Mouse (Mus musculus) limb, embryonic 14.5 days (tissue): ENCODE data around the gene Nkx2-3. TPM values are rescaled to one million over a fixed set of nuclear protein-coding genes. Genes with fewer than 3 reads are reported as not detected.

Source experiments
- ATAC-seq: fragments of 200-750 bp; cut with Nextera tagmentation; 2 replicates; pipeline ENCODE4 v1.8.0; 2017; ENCODE audit warnings: low read depth, moderate number of reproducible peaks, moderate TSS enrichment; ENCODE audit not compliant: low FRiP score
- DNase-seq: peaks from one replicate; pipeline ENCODE4 v3.0.0-alpha.2; 2015; ENCODE audit warnings: low spot score
- H3K27ac ChIP-seq: fragments of 300-500 bp; sonication (generic); replicated peaks from 2 replicates; pipeline ENCODE4 v1.5.1; 2014; ENCODE audit warnings: low read depth, mild to moderate bottlenecking, low read length, moderate library complexity, mixed read lengths
- H3K27me3 ChIP-seq: fragments of 300-500 bp; sonication (generic); 2 replicates; pipeline ENCODE4 v1.6.1; 2014; ENCODE audit warnings: low read length, mixed read lengths; ENCODE audit not compliant: control insufficient read depth, insufficient read depth
- H3K36me3 ChIP-seq: fragments of 300-500 bp; sonication (generic); 2 replicates; pipeline ENCODE4 v1.6.1; 2014; ENCODE audit warnings: mild to moderate bottlenecking, low read length, moderate library complexity, mixed read lengths; ENCODE audit not compliant: control insufficient read depth, insufficient read depth
- H3K4me1 ChIP-seq: fragments of 300-500 bp; sonication (generic); 2 replicates; pipeline ENCODE4 v1.6.1; 2014; ENCODE audit warnings: antibody characterized with exemption, low read length, mixed read lengths; ENCODE audit not compliant: control insufficient read depth, insufficient read depth
- H3K4me2 ChIP-seq: fragments of 300-500 bp; sonication (generic); replicated peaks from 2 replicates; pipeline ENCODE4 v1.6.1; 2014; ENCODE audit warnings: low read depth, mild to moderate bottlenecking, low read length, moderate library complexity; ENCODE audit not compliant: severe bottlenecking
- H3K4me3 ChIP-seq: fragments of 300-500 bp; sonication (generic); replicated peaks from 2 replicates; pipeline ENCODE4 v1.5.1; 2014; ENCODE audit warnings: low read length
- H3K9ac ChIP-seq: fragments of 300-500 bp; sonication (generic); 2 replicates; pipeline ENCODE4 v1.6.1; 2014; ENCODE audit warnings: mild to moderate bottlenecking, low read depth, low read length, moderate library complexity; ENCODE audit not compliant: severe bottlenecking
- H3K9me3 ChIP-seq: fragments of 300-500 bp; sonication (generic); 2 replicates; pipeline ENCODE4 v1.6.1; 2016; ENCODE audit warnings: low read length; ENCODE audit not compliant: control insufficient read depth
- POLR2A ChIP-seq: fragments of 200-500 bp; IDR thresholded peaks from 2 replicates; pipeline ENCODE4 v1.8.0; 2012; ENCODE audit warnings: inconsistent platforms, mild to moderate bottlenecking, moderate library complexity, borderline replicate concordance; ENCODE audit not compliant: insufficient read depth, insufficient read length; ENCODE audit errors: extremely low read depth
- WGBS: fragments of 180-500 bp; shearing (Covaris S2); extraction: QIAGEN DNeasy Blood & Tissue Kit; methylation state at CpG from one replicate; pipeline ENCODE4 v1.1.7; 2014; 5-methylcytosine and 5-hydroxymethylcytosine counted together
- polyA plus RNA-seq, 2 experiments: library from polyadenylated mRNA; depleted of rRNA in 1 of 2; stranded (reverse) in 1 of 2; unstranded in 1 of 2; fragments of >200 nt; fragmentation: Nextera tagmentation in 1 of 2; extraction: Ambion mirVana in 1 of 2; gene quantifications; 2 replicates each; pipeline versions ENCODE4 v1.2.1 to v1.2.3; 2012 to 2014

Gene Nkx2-3
- polyA plus RNA-seq, 2 experiments = not detected

DNA sequence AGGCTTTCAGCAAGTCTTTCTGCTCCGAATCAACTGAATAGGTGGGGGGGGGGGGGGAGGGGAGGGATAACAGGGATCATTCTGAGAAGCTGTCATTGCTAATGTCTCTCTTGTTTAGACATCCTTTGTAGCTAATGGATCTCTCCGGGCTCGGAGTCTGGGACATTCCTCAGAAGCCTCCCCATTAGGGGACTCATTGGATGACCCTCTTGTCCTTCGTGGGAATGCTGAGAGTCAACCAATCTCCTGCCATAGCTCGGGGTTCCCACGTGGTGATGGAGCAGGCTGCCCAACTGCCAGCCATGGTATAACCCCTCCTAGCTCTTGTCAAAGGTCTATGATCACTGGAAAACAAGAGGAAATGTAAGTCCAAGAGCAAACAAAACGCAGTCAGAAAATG is 34.7 kb downstream of the Nkx2-3 start:
- Histone ChIP-seq H3K27ac (no peak overlapping the region), H3K9me3 (no peaks in the 10 kb centered on the region), H3K27me3 (0 out of 2 replicates have a peak, but pooled peaks cover 4% of the 10 kb centered on the region), H3K4me1 (no peaks in the 10 kb centered on the region), H3K4me3 (no peak overlapping the region), H3K9ac (no peak overlapping the region), H3K4me2 (no peak overlapping the region), H3K36me3 (no peaks in the 10 kb centered on the region)
- no peak for TF ChIP-seq POLR2A
- 66% methylated on average over 7 of the region's 7 CpGs for WGBS
- DNase-seq = no peak
- no peak for ATAC-seq

DNA sequence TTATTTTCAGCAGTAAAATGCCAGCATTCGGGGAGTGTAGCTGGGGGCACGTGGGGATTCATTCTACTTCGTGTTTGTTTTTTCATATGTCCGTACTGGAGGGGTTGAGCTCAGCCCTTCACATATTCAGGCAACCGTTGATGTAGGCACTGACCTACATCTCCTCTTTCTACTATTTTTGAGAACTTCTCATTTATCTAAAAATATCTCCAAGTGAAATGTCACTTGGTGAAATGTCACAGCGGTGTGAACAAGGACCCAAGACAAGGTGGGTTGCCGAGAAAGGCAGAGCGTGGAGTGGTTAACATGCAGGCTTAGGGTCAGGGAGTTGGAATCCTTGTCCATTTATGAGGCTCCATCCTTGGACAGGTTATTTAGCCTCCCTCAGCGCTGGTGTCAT is 35.1 kb downstream of the Nkx2-3 start:
- H3K4me1 ChIP-seq = no peaks in the 10 kb centered on the region
- ATAC-seq (no peak), DNase-seq (no peak)
- no peak overlapping the region for H3K27ac ChIP-seq
- WGBS = 90% methylated on average over 9 of the region's 9 CpGs
- H3K27me3 ChIP-seq = 0 out of 2 replicates have a peak, but pooled peaks cover 6% of the 10 kb centered on the region
- no peak overlapping the region for H3K4me2 ChIP-seq
- H3K36me3 ChIP-seq = no peaks in the 10 kb centered on the region
- no peak for TF ChIP-seq POLR2A
- no peaks in the 10 kb centered on the region for H3K9me3 ChIP-seq
- no peak overlapping the region for H3K9ac ChIP-seq
- no peak overlapping the region for H3K4me3 ChIP-seq

DNA sequence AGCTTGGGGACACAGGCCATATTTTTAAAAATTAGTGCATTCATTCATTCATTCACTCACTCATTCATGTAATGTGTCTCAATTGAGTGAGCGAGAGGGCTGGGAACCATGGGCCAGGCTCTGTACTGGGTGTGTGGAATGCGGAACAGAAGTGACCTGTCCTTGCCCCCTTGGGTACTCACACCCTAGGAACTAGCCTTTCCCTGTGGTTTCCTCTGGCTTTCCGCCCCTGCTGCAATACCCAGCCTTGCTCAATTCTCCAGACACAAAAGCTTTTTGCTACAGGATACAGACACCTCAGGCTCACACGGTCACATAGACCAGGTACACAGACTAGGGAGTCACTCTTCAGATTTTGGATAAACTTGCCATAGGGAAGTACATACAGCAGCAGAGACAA is 36.2 kb downstream of the Nkx2-3 start:
- ATAC-seq (no peak), DNase-seq (no peak)
- 93% methylated on average over 4 of the region's 4 CpGs for WGBS
- no peaks in the 10 kb centered on the region for H3K36me3 ChIP-seq
- no peak overlapping the region for H3K4me2 ChIP-seq
- no peaks in the 10 kb centered on the region for H3K4me1 ChIP-seq
- no peak overlapping the region for H3K9ac ChIP-seq
- no peak for TF ChIP-seq POLR2A
- H3K4me3 ChIP-seq = no peak overlapping the region
- H3K27ac ChIP-seq = no peak overlapping the region
- H3K27me3 ChIP-seq = 0 out of 2 replicates have a peak, but pooled peaks cover 6% of the 10 kb centered on the region
- H3K9me3 ChIP-seq = no peaks in the 10 kb centered on the region

DNA sequence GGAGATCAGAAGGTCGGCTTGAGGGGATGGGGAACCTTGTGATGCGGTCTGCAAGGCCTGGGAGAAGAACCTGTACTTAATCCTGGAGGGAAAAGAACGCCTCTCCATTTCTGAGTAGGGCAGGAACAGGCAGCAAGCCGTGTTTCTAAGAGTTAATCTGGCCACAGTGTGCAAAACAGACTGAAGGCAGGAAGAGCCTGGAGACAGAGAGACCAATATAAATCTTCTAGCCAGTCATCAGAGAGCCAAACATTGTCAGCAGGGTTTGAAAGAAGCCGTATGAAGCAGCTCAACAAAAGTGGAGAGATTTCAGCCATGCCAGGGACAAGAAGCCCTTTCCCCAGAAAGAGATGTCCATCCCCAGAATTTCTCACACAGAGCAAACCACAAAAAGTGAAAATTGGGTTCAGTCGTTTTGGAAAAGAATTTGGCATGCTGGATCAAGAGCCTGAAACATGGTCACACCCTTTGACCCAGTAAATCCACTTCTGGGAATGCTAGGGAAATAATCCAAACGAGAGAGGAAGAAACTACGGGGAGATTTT is 39.2 kb downstream of the Nkx2-3 start:
- 37% methylated on average over 8 of the region's 8 CpGs for WGBS

DNA sequence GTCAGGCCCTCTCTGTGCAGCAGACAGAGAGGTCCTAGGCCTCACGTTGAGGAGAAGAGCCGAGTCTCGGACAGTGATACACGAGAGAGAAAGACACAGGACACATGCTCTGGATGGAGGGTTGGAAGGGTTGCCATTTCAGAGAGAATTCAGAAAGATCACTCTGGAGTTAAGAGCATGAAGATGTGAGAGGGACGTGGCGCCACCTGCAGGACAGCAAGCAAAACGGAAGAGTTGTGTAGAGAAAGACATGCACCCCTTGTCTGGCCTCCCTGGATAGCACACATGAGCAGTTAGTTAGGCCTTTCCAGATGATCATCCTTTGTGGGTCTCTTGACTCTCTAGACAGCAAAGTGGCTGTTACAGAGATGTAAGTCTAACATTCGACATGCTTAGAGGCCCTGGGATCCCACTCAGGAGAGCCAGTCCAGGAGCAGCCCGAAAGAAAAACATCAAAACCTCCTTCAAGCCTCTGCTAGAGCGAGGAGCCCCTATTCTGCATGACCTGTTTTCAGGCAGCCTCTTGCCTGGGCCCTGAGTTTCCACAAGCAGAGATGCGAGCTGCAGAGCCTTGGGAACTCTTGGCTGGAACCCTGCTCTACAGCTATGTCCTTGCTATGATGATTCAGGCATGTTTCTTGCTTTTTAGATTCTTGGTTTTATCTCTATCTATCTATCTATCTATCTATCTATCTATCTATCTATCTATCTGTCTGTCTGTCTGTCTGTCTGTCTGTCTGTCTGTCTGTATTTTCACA is 43.8 kb downstream of the Nkx2-3 start:
- WGBS = 42% methylated on average over 11 of the region's 11 CpGs
- 0 out of 2 replicates have a peak, but pooled peaks cover 6% of the 10 kb centered on the region for H3K27me3 ChIP-seq
- no peak overlapping the region for H3K27ac ChIP-seq
- no peak overlapping the region for H3K4me2 ChIP-seq
- ATAC-seq (no peak), DNase-seq (peak; percentile 38)
- H3K9me3 ChIP-seq = no peaks in the 10 kb centered on the region
- no peak overlapping the region for H3K9ac ChIP-seq
- TF ChIP-seq POLR2A = no peak
- H3K4me3 ChIP-seq = no peak overlapping the region
- no peaks in the 10 kb centered on the region for H3K4me1 ChIP-seq
- no peaks in the 10 kb centered on the region for H3K36me3 ChIP-seq

More for the DNA sequence above, 39.2 kb downstream of the Nkx2-3 start:
- DNase-seq = no peak
- Histone ChIP-seq H3K9me3 (no peaks in the 10 kb centered on the region), H3K27me3 (0 out of 2 replicates have a peak, but pooled peaks cover 6% of the 10 kb centered on the region), H3K4me1 (no peaks in the 10 kb centered on the region), H3K9ac (no peak overlapping the region), H3K4me2 (no peak overlapping the region), H3K36me3 (no peaks in the 10 kb centered on the region), H3K4me3 (no peak overlapping the region), H3K27ac (no peak overlapping the region)
- no peak for ATAC-seq
- TF ChIP-seq POLR2A = no peak

DNA sequence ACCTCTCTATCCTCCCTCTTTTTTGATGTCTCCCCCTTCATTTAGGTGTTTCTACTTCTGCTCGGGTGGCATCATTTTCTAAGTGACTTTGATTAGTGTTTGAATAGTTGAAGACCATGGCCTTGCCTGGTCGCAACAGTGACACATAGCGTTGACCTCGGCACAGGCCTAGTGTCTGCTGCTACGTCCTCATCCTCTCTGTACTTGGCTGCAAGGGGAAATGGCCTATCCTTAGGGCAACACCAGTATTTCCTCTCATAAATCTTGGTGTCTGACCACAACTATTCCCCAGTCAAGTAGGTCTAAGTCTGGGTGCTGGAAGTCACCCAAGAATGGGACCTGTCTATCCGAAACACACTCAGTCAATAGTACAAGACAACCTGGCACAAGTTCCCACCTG is 47.5 kb downstream of the Nkx2-3 start:
- no peak for ATAC-seq
- Histone ChIP-seq H3K4me2 (no peak overlapping the region), H3K9me3 (no peaks in the 10 kb centered on the region), H3K4me3 (no peak overlapping the region), H3K9ac (no peak overlapping the region), H3K27ac (no peak overlapping the region), H3K36me3 (peaks cover 15% of the 10 kb centered on the region), H3K4me1 (no peaks in the 10 kb centered on the region), H3K27me3 (no peaks in the 10 kb centered on the region)
- no peak for TF ChIP-seq POLR2A
- WGBS = 72% methylated on average over 6 of the region's 6 CpGs
- DNase-seq = no peak
